Mouse (Mus musculus): ENCODE results near the gene Lrrc8c.

DNA sequence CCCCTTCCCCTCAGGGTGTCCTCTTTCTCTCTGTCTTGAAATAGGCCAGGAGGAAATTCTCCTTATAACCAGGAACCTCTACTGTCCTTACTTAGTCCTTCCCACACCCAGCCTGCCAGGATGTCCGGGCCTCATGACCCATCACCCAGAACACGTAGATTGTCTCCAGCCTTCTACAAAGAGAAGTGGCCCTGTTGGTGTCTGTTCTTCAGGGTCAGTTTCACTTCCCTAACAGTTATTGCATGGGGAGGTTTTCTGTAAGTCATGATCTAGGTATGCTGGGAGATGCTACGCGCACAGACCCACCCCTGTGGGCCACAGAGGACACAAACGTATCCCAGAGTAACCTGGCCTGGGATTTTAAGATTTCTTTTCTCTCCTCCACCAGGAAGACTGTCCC, 142.7 kb downstream of the Lrrc8c start:
- TF ChIP-seq CTCF (IDR thresholded peaks at IDR 0.05 in 2 of 3, conservative IDR thresholded peaks at IDR 0.05 in 1 of 3; ENCODE audit: control insufficient read depth in 1 of 3, insufficient read depth in 1 of 3, low read depth in 2 of 3, low read length in 3 of 3, poor library complexity in 1 of 3, severe bottlenecking in 1 of 3) (no peak), ZNF384 (IDR thresholded peaks at IDR 0.05; ENCODE audit: low read depth, low read length) (no peak), RCOR1 (IDR thresholded peaks at IDR 0.05; ENCODE audit: low read depth, low read length) (no peak), KAT2A (conservative IDR thresholded peaks at IDR 0.05; ENCODE audit: low read depth, low read length) (no peak), GATA1 (IDR thresholded peaks at IDR 0.05; ENCODE audit: low read depth, low read length) (no peak)

Measured in MEL (cell line).